Mouse (Mus musculus): ENCODE results near the gene Wdr83. TPM values are rescaled to one million over a fixed set of nuclear protein-coding genes. Genes with fewer than 3 reads are reported as not detected.
A peak's percentile ranks its signal among the peaks of the same experiment; 100 is the strongest.
"Not testable (repeated sequence)": the region's sequence is repeated elsewhere in the genome, so short reads cannot be mapped to it uniquely, and the experiment has no call there.

The Wdr83 gene
- polyA plus RNA-seq (2015; fragmentation: Nextera tagmentation; extraction: Ambion mirVana): 44.3 and 44.7 TPM in 2 replicates

DNA sequence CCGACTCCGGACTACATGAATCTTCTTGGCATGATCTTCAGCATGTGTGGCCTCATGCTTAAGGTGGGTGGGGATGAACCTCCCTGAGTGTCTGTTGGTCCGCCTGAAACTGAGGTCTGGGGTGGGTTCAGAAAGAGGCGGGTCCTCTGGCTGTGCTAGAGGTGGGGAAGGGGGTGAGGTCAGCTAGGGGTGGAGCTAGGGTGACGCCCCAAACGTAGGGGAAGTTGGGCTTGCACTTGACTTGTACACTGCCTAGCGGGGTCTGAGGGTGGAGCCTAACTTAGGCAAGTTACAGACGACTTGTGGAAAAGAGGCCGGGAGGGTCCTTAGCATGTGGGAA is at the start of gene Wdr83:
Wdr83 (minus strand) TSS at position 91 of the 340 bp plus-strand sequence.
- peak within 1 kb of the TSS; percentile 83 for H3K9ac ChIP-seq
- peak within 1 kb of the TSS; percentile 74 for H3K4me3 ChIP-seq
- H3K36me3 ChIP-seq: peaks cover 18% of the 10 kb centered on the region
- H3K9me3 ChIP-seq: no peaks in the 10 kb centered on the region
- H3K27me3 ChIP-seq: no peaks in the 10 kb centered on the region
- peak; percentile 52 for ATAC-seq (ENCODE audit: borderline replicate concordance, extremely low read depth, low FRiP score, low TSS enrichment)
- peak within 1 kb of the TSS; percentile 84 for H3K4me2 ChIP-seq
- H3K4me1 ChIP-seq: peaks cover 23% of the 10 kb centered on the region
- peak within 1 kb of the TSS; percentile 89 for H3K27ac ChIP-seq
- 3% methylated on average over 9 of the region's 9 CpGs for WGBS

DNA sequence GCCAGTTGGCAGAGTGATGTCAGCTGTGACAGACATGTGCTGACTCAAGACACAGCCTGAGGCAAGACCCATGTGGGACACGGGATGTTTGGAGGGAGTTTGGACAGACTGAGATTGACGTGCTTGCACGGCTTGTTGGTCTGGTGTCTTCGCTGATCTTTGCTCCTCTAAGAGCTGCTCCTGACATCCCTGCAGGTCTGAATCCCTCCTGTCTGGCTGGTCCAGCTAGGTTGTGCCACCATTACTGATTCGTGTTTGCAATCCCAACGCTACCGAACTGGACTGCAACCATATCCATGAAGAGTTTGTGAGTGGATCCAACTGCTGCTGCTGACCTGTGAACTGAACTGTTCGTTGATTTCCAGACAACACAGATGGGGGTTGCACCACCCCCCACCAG is 42.6 kb upstream of the Wdr83 start:
- WGBS: 84% methylated on average over 8 of the region's 8 CpGs
- H3K4me1 ChIP-seq: peaks cover 5% of the 10 kb centered on the region; the same call in 1 of the 2 replicates
- H3K9me3 ChIP-seq: no peaks in the 10 kb centered on the region
- H3K36me3 ChIP-seq: no peaks in the 10 kb centered on the region
- H3K27ac ChIP-seq: no peak overlapping the region
- no peak overlapping the region for H3K4me3 ChIP-seq
- H3K27me3 ChIP-seq: no peaks in the 10 kb centered on the region
- H3K9ac ChIP-seq: no peak overlapping the region
- no peak for ATAC-seq (ENCODE audit: borderline replicate concordance, extremely low read depth, low FRiP score, low TSS enrichment)
- H3K4me2 ChIP-seq: no peak overlapping the region

DNA sequence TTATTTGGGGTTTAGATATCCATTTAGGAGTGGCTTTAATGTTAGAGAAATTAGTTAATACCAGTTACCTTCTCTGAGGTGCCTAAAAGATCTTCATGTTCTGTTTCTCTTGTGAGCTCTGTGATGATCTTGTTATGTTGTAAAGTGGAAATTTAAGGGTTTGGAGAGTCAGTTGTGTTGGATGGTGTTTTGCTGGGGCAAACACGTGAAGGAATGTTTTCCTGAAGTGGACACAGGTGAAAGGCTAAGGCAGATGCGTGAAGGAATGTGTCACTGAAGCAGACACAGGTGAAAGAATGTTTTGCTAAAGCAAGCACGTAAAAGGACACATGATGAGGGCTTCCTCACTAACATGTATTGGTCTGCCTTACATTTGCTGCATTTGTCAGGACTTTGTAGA is 41.9 kb upstream of the Wdr83 start, which contains the start of gene Zfp791:
Zfp791 (minus strand) TSS at position 101 of the 400 bp plus-strand sequence.
- Histone ChIP-seq H3K27ac (no peak within 1 kb of the TSS), H3K4me2 (no peak within 1 kb of the TSS), H3K9me3 (no peaks in the 10 kb centered on the region), H3K9ac (no peak within 1 kb of the TSS), H3K36me3 (no peaks in the 10 kb centered on the region), H3K4me3 (no peak within 1 kb of the TSS), H3K27me3 (no peaks in the 10 kb centered on the region), H3K4me1 (peaks cover 7% of the 10 kb centered on the region; the same call in 1 of the 2 replicates)
- ATAC-seq (ENCODE audit: borderline replicate concordance, extremely low read depth, low FRiP score, low TSS enrichment): no peak
- whole genome bisulfite sequencing: 73% methylated on average over 3 of the region's 3 CpGs

- H3K36me3 ChIP-seq; H3K4me3 ChIP-seq; ATAC-seq (ENCODE audit: borderline replicate concordance, extremely low read depth, low FRiP score, low TSS enrichment); H3K27me3 ChIP-seq; H3K27ac ChIP-seq; H3K9ac ChIP-seq; H3K9me3 ChIP-seq; H3K4me2 ChIP-seq; H3K4me1 ChIP-seq: not testable (repeated sequence)
- 69% methylated on average over 5 of the region's 5 CpGs for WGBS
Observed at GRCm38 (mm10) chr8:85120251-85120650, 39.1 kb upstream of the Wdr83 start.

DNA sequence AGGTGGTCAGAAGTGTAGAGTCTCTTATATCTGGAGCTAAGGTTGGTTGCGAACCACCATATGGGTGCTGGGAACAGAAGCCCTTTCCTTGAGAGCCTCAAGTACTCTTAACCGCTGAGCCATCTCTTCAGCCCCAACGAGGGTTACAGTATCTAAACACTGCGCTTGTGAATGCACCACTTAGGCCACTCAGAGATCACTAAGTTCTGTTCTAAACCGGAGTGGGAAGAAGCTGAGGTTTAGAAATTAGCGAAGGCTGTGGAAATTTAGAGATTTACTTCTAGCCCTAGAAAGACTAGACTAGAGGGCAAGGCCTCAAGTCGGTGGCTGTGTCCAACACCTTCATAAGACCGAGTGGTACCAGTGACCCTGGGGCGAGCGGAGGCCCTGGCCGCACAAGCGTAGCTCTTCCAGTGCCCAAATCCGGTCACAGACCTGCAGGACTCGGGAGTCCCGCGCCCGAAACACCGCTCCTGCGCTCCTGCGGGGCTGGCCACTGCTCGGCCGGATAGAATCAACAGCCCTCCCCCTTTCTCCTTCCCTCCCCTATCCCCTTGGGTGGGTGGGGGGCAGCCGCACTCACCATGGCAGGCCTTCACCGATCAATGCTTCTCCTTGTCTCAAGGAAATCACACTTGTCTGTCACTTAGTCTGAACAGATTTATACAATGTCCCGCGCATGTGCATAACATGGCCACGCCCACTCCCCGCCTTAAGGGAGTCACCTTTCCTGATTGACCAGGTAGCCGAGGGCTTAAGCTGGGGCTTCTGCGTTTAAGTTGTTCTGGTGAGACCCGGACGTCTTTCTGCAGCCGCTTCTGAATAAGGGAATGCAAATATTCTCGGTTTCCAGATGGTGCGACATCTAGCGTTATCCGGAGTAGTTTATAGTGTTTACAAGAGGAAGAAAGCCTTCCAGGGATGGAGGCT is 38.2 kb upstream of the Wdr83 start:
- peak overlapping the region; percentile 60 for H3K9ac ChIP-seq
- peak; percentile 87 for ATAC-seq (ENCODE audit: borderline replicate concordance, extremely low read depth, low FRiP score, low TSS enrichment)
- no peaks in the 10 kb centered on the region for H3K27me3 ChIP-seq
- H3K27ac ChIP-seq: peak overlapping the region; percentile 80
- H3K4me1 ChIP-seq: peaks cover 7% of the 10 kb centered on the region; the same call in 1 of the 2 replicates
- WGBS: 5% methylated on average over 37 of the region's 37 CpGs
- H3K9me3 ChIP-seq: no peaks in the 10 kb centered on the region
- peak overlapping the region; percentile 82 for H3K4me2 ChIP-seq
- peak overlapping the region; percentile 67 for H3K4me3 ChIP-seq
- H3K36me3 ChIP-seq: no peaks in the 10 kb centered on the region

DNA sequence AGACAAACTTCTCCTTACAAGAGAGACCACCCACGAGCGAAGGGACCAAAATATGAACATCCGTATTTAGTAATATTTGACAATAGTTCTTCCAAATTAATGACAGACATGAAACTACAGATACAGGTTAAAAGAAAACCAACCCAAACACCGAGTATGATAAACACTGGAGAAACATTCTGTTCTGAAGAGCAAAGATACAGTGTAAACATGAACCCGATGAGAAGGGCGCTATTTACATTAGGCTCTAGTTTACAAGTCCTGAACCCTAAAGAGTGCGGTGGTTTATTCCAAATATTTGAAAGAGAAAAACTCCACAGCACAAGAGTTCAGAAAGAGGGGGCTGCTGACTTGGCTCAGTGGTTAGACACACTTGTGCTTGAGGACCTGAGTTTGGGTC is 35.9 kb upstream of the Wdr83 start:
- H3K27ac ChIP-seq: no peak overlapping the region
- no peak overlapping the region for H3K4me3 ChIP-seq
- H3K4me1 ChIP-seq: peaks cover 7% of the 10 kb centered on the region; the same call in 1 of the 2 replicates
- no peak for ATAC-seq (ENCODE audit: borderline replicate concordance, extremely low read depth, low FRiP score, low TSS enrichment)
- H3K9ac ChIP-seq: no peak overlapping the region
- H3K27me3 ChIP-seq: no peaks in the 10 kb centered on the region
- H3K9me3 ChIP-seq: no peaks in the 10 kb centered on the region
- peaks cover 4% of the 10 kb centered on the region; the same call in 1 of the 2 replicates for H3K36me3 ChIP-seq
- no peak overlapping the region for H3K4me2 ChIP-seq
- WGBS: 60% methylated on average over 7 of the region's 7 CpGs

DNA sequence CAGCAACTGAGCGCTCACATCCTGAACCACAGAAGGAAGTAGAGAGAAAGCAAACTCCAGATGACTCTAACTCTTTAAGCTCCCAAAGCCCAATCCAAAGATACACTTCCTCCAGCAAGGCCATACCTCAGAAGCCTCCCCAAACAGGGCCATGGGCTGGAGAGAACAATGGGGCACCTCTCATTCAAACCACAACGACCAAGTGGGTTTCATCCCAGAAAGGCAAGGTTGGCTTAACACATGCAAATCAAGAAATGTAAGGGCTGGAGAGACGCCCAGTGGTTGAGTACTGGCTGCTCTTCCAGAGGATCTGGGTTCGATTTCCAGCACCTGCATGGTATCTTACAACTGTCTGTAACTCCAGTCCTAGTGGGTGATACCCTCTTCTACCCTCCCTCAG is 34.4 kb upstream of the Wdr83 start:
- no peak for ATAC-seq (ENCODE audit: borderline replicate concordance, extremely low read depth, low FRiP score, low TSS enrichment)
- Histone ChIP-seq H3K9ac (no peak overlapping the region), H3K27me3 (no peaks in the 10 kb centered on the region), H3K4me3 (no peak overlapping the region), H3K9me3 (no peaks in the 10 kb centered on the region), H3K4me2 (no peak overlapping the region), H3K27ac (no peak overlapping the region), H3K4me1 (peaks cover 7% of the 10 kb centered on the region; the same call in 1 of the 2 replicates), H3K36me3 (peaks cover 18% of the 10 kb centered on the region)
- 81% methylated on average over 4 of the region's 4 CpGs for WGBS

DNA sequence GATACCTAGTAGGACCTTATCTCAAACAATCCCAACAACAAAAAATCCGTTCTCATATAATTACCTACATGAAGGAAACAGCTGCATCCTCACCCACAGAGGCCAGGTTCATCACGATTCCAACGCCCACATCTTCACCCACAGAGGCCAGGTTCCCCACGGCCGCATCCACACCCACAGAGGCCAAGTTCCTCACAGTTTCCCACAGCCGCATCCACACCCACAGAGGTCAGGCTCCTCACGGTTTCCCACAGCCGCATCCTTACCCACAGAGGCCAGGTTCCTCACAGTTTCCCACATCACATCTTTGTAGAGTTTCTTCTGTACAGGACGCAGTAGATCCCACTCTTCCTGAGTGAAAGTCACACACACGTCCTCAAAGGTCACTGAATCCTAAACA is 32.1 kb upstream of the Wdr83 start:
- Histone ChIP-seq H3K4me1 (no peaks in the 10 kb centered on the region; the same call in 1 of the 2 replicates), H3K4me2 (no peak overlapping the region), H3K9me3 (no peaks in the 10 kb centered on the region), H3K9ac (no peak overlapping the region), H3K4me3 (no peak overlapping the region), H3K36me3 (peaks cover 34% of the 10 kb centered on the region), H3K27ac (no peak overlapping the region), H3K27me3 (no peaks in the 10 kb centered on the region)
- no peak for ATAC-seq (ENCODE audit: borderline replicate concordance, extremely low read depth, low FRiP score, low TSS enrichment)
- 95% methylated on average over 10 of the region's 10 CpGs for WGBS

DNA sequence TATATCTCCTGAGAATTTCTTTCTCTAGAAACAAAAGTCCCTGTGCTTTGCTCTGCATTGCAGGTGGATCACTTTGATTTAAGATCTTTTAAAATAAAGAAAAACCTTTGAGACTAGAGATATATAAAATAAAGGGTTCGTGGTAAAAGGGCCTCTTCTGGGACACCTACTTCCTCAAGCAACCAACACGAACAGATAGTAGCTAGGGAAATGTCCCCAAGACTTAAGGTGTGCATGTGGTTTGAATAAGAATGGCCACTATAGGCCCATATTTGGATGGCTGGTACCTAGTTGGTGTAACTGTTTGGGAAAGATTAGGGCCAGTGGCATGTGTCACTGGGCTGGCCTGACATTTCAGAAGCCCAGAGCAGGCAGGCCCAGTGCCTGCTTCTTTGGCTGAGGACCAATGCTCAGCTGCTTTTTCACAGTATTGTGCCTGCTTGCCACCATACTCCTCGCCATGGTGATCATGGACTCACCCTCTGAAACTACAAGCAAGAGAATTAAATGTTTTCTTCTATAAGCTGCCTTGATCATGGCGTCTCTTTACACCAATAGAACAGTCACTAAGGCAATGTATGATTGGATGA is 19.1 kb upstream of the Wdr83 start:
- H3K9me3 ChIP-seq: no peaks in the 10 kb centered on the region
- H3K9ac ChIP-seq: no peak overlapping the region
- WGBS: 79% methylated on average over 4 of the region's 4 CpGs
- ATAC-seq (ENCODE audit: borderline replicate concordance, extremely low read depth, low FRiP score, low TSS enrichment): no peak
- H3K36me3 ChIP-seq: peaks cover 28% of the 10 kb centered on the region; the same call in 1 of the 2 replicates
- no peak overlapping the region for H3K27ac ChIP-seq
- no peak overlapping the region for H3K4me3 ChIP-seq
- H3K4me1 ChIP-seq: no peaks in the 10 kb centered on the region
- no peak overlapping the region for H3K4me2 ChIP-seq
- H3K27me3 ChIP-seq: no peaks in the 10 kb centered on the region

DNA sequence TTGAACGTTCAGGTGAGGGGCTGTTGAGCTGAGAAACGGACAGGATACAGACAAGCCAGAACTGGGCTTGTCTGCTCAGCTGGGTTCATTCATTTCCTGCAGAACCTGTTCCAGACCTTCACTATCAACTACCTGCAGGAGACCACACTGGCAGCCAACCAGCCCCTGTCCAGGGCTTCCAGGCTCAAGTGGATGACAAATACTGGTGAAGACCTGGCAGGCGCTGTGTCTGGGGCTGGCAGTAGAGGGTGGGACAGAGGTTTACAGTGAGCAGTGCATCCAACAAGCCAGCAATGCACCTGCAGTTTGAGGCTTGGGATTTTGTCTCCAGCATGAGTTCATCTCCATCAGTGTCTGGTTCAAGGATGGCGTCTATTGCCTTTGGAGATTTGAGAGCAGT is 15.7 kb upstream of the Wdr83 start:
- H3K27me3 ChIP-seq: no peaks in the 10 kb centered on the region
- H3K27ac ChIP-seq: no peak overlapping the region
- no peak overlapping the region for H3K4me3 ChIP-seq
- H3K4me1 ChIP-seq: no peaks in the 10 kb centered on the region
- H3K36me3 ChIP-seq: peaks cover 43% of the 10 kb centered on the region; the same call in 1 of the 2 replicates
- no peak overlapping the region for H3K9ac ChIP-seq
- no peak for ATAC-seq (ENCODE audit: borderline replicate concordance, extremely low read depth, low FRiP score, low TSS enrichment)
- no peak overlapping the region for H3K4me2 ChIP-seq
- H3K9me3 ChIP-seq: no peaks in the 10 kb centered on the region
- WGBS: 72% methylated on average over 4 of the region's 4 CpGs

GRCm38 (mm10) chr8:85096196-85096595 is 15.1 kb upstream of the Wdr83 start:
- Histone ChIP-seq H3K27me3 (no peaks in the 10 kb centered on the region), H3K4me2 (no peak overlapping the region), H3K4me3 (no peak overlapping the region), H3K4me1 (no peaks in the 10 kb centered on the region), H3K9ac (no peak overlapping the region), H3K9me3 (no peaks in the 10 kb centered on the region), H3K36me3 (peaks cover 43% of the 10 kb centered on the region; the same call in 1 of the 2 replicates), H3K27ac (no peak overlapping the region)
- no peak for ATAC-seq (ENCODE audit: borderline replicate concordance, extremely low read depth, low FRiP score, low TSS enrichment)
- WGBS: 89% methylated on average over 16 of the region's 16 CpGs

DNA sequence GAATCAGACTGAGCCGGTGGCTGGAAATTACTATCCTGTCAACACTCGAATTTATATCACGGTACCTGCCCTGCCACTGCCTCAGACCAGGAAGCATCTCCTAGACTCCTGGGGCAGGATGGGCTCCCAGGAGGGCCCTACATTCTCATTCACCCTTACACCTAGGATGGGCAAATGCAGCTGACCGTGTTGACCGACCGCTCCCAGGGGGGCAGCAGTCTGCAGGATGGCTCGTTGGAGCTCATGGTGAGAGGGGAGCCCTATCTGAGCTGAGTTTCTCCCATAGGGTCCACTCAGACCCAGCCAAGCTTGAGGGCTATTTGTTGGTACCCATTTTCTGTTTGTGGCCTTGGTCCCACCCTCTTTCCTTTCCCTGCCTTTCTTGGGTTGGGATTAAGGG is 14.5 kb upstream of the Wdr83 start:
- Histone ChIP-seq H3K9me3 (no peaks in the 10 kb centered on the region), H3K36me3 (peaks cover 46% of the 10 kb centered on the region; the same call in 1 of the 2 replicates), H3K27me3 (no peaks in the 10 kb centered on the region), H3K4me1 (no peaks in the 10 kb centered on the region), H3K9ac (no peak overlapping the region), H3K27ac (no peak overlapping the region), H3K4me3 (no peak overlapping the region), H3K4me2 (no peak overlapping the region)
- no peak for ATAC-seq (ENCODE audit: borderline replicate concordance, extremely low read depth, low FRiP score, low TSS enrichment)
- WGBS: 88% methylated on average over 7 of the region's 7 CpGs
